Mouse (Mus musculus) hematopoietic stem cell, adult 5-6 weeks (primary cell): ENCODE data around the gene Cers1. TPM values are rescaled to one million over a fixed set of nuclear protein-coding genes. Genes with fewer than 3 reads are reported as not detected.

ENCODE experiments used
- ATAC-seq, 2 experiments: fragments of 125-278 bp in 1 of 2; replicated peaks in 1 of 2; 2 replicates each; pipeline ENCODE4 v1.8.0; 2016 to 2017; ENCODE audit warnings: inconsistent platforms in 2 of 2, mild to moderate bottlenecking in 2 of 2, moderate number of reproducible peaks in 2 of 2, low read depth in 1 of 2, moderate TSS enrichment in 1 of 2; ENCODE audit not compliant: low FRiP score in 2 of 2, poor library complexity in 2 of 2, severe bottlenecking in 2 of 2, insufficient read depth in 1 of 2, low TSS enrichment in 1 of 2
- total RNA-seq: library from RNA; stranded (forward); fragments of 172-1452, 232-1000 nt; gene quantifications from 2 replicates; pipeline ENCODE4 v1.2.3, GENCODE M21; 2017

Cers1 gene
- total RNA-seq, result 1.2 TPM in 1 of 2 replicates, not detected in the other

DNA sequence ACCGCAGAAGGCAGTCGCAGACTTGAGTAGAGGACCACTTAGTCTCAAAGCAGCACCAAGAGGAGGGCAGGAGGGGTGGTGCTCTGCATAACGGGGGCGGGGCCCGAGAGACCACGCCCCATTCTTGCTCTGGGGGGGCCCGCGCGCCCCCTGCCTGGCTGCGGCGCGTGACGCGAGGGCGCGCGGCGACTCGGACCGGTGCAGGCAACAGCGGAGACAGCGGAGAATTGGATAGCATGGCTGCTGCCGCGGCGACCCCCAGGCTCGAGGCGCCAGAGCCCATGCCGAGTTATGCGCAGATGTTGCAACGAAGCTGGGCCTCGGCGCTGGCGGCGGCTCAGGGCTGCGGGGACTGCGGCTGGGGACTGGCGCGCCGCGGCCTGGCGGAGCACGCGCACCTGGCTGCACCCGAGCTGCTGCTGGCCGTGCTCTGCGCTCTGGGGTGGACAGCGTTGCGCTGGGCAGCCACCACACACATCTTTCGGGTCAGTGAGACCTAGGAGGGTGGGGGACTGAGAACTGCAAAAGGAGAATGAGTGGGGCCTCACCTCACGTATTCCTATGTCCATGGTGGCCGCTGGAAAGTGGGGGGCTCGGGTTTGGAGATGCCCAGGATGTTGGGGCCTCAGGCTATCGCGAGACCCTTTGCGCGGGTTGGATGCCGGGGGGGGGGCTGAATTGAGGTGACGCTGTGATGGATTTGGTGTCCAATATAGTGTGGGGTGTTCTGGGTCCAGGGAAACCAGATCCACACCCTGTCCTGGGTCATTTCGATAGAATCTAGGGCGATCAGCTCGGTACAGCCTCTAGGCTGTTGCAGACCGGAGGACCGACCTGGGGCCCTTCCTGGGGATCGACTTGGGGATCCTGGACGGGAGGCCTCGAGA, at the start of gene Cers1:
Gene Cers1 (plus strand): TSS at position 152 of the 887 bp plus-strand sequence.
- peak; percentile 19 to 23; a peak in 1 of 4 replicates for ATAC-seq

DNA sequence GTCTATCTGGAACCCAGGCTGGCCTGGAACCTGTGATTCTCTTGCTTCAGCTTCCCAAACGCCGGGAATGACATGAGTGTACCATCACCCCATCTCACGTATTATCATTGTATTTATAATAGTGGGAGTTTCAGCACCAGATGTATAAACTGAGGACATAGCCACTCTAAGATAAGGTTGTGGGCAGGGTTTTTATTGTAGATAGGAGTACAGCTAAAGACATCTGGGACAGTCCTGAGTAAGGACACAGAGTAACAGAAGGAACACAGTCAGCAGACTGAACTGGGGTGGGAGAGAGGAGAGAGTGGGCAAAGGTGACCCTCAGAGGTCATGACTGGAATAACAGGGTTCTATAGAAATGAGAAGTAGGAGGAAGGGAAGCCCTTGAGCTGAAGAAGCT, 47.9 kb upstream of the Cers1 start:
- ATAC-seq, result no peak

DNA sequence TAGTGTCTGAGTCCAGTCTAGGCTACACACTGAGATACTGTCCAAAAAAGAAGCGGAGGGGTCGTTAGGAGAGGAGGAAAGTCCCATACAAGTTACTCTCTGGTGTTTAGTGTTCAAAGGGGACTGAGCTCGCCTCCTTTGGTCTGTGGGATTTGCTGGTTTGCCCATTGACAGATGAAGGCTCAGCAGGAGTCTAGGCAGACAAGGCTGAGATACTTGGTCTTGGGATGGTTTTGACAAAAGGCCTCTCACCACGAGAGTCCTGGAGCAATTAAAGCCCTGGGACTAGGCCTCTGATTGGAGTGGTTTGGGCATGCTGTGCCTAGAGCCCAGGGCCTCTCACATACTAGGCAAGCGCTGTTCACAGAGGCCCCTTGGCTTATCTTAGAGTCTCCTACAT, 47.3 kb upstream of the Cers1 start:
- ATAC-seq, result no peak

DNA sequence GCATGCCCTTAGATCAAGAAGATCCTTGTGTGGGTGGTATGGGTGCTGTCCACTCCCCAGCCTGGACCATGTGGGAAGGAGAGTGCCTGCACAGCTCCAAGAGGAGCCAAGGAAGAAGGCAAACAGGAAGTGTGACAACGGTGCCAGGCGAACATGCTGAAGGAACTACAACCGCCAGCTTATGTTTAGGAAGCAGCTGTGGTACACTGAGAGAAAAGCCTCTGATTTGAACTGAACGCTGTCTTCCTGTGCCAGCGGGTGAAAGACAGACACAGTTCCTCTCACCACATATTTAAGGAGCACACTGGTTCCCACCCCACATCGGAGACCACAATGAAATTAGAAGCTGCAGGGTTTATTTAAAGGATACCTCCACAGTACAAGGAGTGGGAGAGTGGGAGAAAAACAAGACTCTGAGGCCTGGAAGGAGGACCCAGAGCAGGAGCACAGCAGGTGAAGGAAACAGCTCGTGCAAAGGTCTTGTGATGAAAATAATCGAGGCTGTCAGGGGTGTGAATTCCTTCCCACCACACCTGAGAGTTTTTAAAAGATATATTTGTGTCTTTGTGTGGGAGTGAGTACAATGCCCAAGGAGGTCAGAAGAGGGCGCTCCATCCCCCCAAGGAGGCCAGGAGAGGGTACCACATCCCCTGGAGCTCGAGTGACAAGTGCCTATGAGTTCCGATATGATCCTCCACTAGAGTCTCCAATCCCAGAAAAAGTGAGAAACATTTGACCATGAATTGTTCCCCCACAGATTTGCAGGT, 46.6 kb upstream of the Cers1 start:
- peak; percentile 54 to 66 for ATAC-seq

DNA sequence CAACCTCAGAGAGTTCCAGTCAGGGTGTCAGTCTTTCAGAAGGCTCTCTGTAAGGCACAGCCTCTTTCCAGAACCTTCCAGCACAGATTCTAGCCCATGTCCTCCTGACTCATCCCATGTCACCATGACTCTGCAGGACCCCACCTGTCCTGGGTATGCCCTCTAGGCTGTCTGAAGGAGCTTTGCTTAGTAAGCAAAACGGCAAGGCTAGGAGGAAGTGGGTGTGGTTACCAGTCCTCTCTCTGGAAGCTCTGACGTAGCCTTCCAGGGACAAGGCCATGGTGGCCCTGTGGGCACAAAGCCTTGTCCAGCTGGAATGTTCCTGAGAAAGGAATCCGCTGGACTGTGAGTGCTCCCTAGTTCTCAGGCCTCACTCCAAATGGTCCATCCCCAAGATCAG, 42.6 kb upstream of the Cers1 start:
- ATAC-seq, result peak; percentile 34 to 43

DNA sequence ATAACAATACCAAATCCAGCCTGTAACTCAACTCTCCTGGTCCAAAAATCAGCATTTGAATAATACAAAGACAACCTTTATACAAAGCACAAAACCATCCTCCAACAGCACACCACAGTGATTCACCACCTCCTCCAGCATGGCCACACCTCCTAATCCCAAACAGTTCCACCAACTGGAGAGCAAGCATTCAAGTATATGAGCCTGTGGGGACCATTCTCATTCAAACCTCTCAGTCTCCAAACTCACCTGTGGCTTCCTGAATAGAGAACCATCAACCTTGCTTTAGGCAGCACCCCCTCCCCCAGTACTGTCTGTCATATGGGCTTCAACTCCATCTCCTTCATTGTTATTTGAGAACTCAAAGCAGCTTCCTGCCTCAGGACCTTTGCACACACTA, 41.2 kb upstream of the Cers1 start:
- ATAC-seq, result no peak

DNA sequence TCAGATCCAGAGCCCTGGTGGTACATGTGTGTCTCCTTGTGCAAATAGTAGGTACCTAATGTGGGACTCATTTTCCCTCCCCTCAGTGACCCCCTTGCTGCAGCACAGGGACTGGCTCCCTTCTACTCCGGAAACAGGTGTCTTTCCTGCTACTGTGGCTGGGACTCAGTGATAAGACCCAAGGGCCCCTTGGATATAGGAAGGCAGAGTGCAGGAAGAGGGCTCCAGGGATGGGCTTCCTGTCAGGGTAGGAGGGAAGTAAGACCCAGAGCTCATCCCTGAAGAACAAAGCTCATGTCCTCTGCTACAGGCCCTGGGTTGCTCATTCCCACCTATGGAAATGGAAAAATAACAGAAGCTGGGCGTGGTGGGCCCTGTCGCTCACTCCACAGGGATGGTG, 39.1 kb upstream of the Cers1 start:
- peak; percentile 68 to 69 for ATAC-seq

DNA sequence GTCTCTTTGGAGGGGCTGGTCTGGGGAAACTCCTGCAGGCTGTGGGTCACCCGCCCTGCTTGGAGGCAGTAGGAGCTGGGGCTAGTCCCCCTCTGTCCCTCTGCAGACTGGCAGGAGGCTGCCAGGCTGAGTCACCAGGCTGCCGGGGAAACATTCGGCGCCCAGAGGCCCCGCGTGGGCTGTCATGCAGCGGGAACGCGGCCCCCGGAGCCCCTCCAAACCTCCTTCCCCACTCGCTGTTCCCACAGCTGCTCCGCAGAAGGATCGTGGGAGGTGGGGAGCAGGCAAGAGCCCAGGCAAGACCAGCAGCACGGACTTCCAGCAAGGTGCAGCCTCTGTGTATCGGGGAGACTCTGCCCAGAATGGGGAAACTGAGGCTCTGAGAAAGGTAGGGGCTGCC, 37.4 kb upstream of the Cers1 start:
- ATAC-seq, result no peak

DNA sequence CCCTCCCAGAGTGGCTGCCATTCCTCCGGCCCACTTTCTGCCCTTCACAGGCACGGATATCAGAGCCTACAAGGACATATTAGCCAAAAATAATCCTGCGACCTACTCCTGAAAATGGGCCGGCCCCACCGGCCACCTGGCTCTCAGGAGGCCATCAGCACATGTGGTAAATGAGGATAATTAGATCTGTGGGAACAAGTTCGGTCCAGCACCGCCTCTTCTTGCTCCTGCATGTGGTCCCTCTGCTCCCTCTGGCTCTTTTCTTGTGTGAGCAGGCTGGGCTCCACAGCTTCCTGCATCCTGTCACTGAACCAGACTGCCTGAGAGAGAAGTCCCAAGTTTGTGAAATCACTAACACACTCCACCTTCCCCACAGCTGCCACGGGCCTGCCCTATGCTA, 36.3 kb upstream of the Cers1 start:
- ATAC-seq, result no peak

DNA sequence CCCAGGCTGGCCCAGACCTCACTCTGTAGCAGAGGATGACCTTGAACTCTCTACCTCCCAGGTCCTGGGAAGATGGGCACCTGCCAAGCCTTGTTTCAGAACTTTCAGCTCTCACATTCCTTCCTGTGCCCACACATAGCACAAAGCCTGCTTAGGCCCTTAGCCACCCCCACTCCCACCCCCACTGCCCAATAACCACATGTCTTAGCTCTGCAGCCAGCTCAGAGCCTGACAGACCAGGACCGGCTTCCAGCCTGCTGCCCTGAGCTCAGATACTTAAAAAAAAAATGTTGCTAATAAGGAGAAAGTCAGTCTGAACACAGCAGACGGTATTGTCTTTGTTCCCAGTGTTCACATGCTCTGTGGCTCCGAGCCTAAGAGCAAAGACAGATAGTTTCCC, 34.6 kb upstream of the Cers1 start:
- ATAC-seq, result no peak

DNA sequence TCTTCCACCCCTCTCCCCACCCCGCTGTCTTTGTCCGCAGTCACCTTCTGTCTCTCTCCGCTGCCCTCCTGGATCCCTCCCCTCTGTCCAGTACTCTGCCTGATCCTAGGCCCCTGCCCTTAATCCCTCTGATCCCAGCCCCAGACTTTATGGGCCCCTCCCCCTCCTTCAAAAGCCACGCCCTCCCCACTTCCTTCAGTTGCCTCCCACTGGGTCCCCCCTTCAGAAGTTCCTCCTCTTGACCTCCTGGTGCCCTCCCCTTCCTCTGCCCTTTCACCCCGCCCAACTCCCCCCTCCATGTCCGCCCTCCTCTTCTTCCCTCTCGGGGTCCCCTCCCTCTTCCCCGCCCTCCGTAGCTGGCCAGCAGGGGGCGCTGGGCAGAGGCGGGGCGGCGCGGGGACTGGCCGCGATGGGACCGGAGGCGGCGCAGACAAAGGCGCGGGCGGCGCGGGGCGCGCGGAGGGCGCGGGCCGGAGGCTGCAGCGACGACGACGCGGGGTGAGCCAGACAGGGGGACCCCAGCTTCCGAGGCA, 32.9 kb upstream of the Cers1 start, which contains the start of gene Homer3:
Gene Homer3 (plus strand): TSS at position 225 of the 533 bp plus-strand sequence.
- ATAC-seq, result peak; percentile 85 to 90

DNA sequence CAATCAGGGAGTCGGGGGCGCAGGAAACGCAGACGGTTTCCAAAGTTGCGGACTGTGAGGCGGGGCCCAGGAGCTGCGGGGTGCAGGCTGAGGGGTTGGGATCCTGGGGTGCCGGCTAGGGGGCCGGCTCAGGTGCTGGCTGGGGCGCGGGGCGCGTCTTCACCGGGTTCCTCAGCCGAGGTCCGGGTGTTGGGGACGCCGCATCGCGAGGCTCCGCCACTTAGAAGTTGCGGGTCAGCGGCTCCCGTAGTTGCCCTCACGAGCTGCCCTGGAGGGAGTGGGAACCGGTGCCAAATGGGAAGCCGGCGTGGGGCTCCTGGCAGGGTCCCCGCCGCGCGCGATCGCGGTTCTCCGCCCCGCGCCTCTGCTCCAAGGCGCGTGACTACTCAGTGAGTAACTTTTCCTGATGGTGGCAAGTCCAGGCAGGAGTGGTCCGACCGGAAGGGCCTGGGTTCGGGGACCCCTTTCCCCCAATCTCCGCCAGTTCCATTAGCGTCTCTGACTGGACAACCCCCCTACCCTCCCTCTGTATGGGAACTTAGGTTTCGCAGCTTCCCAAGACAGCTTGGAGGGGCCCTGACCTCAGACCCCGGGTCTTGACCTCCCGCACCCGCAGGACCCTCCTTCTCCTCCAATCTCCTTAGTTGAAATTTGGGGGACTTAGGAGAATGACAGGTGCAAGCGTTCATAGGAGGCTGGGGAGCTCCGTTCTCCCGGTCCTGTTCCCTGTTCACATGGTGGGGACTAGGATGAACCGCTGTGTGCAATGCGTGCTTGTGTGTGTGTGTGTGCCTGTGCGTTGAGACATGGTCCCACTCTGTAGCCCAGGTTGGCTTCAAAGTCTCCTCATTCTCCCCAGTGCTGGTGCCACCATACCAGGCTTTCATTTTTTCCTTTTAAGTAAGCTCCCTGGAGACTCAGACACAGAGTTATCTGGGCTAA, 32.2 kb upstream of the Cers1 start:
- no peak for ATAC-seq

DNA sequence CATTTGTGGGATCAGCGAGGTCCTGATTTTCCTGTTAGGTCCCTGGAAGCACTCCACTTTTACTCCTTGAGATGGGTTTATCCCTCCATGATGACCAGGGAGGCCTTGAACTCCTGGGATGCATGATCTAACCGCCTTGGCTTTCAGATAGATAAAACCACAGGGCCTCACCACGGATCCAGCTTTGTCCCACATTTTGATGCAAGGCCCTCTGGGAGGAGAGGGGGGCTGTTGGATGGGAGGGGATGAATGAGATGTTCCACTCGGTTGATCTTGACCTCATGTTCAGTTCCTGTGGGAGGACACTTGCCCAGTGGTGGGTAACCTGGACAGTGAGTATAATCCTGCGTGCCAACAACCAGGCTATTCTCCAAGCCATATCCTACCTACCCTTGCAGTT, 31.2 kb upstream of the Cers1 start:
- no peak for ATAC-seq

DNA sequence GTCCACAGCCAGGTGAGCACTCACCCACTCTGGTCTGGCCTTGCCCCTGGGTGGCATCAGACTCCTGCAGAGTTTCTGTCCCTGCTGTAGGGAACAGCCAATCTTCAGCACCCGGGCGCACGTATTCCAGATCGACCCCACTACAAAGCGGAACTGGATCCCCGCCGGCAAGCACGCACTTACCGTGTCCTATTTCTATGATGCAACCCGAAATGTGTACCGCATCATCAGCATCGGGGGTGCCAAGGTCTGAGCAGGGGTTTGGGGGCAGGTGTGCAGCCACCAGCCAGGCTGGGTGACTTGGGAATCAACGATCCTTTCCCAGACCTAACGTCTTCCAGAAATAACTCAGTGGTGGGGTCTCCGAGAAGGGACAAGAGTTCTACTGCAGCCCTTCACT, 30.3 kb upstream of the Cers1 start:
- no peak for ATAC-seq

DNA sequence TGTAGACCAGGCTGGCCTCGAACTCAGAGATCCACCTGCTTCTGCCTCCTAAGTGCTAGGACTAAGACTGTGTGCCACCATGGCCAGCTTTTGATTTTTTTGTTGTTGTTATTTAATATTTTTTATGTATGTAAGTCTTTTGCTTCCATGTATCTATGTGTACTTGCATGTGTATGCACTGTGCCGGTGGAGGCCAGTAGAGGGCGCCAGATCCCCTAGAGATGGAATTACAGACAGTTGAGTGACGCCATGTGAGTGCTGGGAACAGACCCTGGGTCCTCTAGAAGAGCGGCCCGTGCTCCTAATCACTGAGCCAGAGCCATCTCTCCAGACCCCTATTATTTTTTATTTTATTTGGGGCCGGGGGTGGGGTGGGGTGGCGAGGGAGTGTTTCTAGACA, 28.8 kb upstream of the Cers1 start:
- no peak for ATAC-seq

DNA sequence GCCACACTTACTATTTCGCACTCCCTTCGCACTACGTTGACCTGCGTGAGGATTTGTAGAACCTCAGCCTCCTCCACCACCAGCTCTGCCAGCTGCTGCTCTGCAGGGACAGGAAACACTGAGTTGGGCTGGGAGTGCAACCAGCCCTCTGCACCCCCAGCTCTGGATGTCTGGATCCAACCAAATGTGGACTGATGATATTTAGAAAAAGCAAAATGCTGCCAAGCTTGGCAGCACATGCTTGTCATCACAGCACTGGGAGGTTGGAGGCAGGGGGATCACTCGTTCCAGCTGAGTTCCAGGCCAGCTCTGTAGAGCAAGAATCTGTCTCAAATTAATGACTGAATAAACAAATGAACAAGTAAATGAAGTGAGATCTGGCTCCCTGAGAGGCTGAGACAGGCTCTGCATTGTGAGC, 21.6 kb upstream of the Cers1 start:
- no peak for ATAC-seq

DNA sequence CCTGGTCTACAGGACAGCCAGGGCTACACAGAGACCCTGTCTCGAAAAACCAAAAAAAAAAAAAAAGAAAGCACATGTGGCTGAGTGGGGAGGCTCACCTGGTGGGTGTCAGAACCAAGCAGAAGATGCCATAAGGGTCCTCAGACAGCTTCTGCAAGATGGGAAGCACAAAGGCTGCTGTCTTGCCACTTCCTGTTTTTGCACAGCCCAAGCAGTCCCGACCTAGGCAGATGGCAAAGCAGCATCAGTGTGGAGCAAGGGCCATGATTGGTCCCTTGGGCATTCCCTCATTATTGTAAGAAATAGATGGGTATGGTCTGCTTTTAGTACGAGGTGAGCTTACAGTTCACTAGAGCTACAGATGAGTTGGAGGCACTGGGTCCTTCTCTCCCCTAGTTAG, 14.7 kb upstream of the Cers1 start:
- no peak for ATAC-seq
